Mouse (Mus musculus) cerebellum, adult 9-11 months (tissue): ENCODE measurements around the gene Elmod2.
"Not testable (repeated sequence)": the region's sequence is repeated elsewhere in the genome, so short reads cannot be mapped to it uniquely, and the experiment has no call there.

Experiments used
- DNase-seq: peaks from one replicate; pipeline ENCODE4 v3.0.0; 2022

Gene Elmod2

DNA sequence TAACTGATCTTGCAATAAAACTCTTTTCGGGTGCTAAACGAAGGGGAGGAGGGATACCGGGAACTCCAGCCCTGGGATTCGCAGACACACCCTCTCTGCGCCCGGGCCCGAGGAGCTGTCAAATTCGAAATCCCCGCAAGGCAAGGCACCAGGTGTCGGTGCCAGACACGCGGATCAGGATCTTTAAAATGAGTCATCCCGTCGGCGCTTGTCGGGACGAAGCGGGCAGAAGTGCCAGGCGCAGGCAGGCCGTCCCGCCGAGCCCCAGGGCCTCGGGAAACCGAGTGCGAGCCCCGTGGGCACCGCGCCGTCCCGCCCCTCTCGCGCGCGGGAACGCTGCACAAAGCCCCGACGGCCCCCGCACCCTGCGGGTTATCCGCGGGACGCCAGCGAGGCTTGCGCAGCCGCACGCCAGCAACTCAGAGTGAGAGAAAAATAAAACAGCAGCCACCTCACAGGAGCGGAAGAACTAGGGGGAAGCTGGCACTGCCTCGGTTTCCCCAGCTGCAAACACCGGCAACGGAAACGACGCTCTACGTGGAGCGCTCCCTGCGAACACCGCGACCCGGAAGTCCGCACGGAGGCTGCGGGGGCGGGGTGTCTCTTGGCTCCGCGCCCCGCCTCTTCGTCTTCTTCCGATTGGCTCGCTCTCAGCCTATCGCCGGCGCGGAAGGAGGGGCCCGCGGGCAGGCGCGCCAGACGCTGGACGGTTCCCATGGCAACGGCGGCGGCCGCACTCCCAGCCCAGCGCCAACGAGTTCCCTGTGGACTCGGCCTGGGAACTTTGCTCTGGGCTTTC lies at the start of gene Elmod2:
Gene Elmod2 (minus strand): TSS at position 588 of the 799 bp plus-strand sequence.
- DNase-seq = peak; percentile 96

DNA sequence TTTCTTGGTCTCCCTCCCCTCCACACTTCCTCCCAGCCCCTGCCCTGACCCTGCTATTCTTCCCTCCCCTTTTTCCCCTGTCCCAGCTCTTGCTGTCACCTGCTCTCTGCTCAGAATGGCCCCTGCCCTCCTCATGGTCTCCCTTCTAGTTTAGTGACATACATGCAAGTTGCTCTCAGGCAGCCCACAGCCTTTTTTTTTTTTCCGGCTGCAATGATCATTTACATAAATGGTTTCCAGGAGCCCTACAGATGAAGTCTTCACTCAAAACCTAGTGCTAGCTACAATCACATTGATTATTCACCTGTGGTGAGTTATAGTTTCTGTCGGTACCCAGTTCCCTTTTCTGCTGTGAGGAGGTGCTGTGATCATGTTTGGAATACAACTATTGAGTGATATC lies 48.7 kb upstream of the Elmod2 start:
- no peak for DNase-seq

DNA sequence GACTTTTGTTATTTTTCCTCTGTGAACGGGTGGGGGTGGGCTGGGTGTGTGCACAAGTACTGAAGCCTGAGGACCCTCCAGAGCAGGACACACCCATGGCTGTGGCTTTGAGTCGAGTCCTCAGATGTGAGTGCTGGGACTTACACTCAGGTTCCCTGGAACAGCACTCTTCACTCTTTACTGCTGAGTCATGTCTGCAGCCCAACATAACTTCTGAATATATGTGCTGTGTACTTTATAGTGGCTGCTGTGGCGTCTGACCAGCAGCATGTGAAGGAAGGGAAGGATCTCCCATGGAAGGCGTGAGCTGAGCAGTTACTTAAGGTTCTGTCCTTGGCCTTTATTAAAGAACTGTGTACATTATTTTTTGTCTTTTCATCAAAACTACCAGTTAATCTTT lies 47.9 kb upstream of the Elmod2 start:
- DNase-seq = no peak

DNA sequence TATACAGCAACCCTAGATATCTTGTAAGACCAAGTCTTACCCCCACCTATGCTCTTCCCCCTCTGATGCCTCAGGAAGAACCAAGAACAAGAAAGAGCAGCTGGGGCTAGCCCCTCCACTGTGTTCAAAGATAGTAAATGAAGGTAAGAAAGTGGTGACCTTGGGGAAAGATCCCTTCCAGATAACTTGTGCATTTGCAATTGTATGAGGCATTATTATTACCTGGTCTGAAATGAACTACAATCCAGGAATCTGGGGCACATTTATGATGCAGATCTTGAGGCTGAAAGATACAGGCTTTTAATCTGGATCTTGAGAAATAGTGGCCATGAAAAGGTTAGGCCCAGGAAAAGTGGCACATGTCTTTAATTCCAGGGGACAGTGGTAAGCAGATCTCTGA lies 44.9 kb upstream of the Elmod2 start:
- no peak for DNase-seq

DNA sequence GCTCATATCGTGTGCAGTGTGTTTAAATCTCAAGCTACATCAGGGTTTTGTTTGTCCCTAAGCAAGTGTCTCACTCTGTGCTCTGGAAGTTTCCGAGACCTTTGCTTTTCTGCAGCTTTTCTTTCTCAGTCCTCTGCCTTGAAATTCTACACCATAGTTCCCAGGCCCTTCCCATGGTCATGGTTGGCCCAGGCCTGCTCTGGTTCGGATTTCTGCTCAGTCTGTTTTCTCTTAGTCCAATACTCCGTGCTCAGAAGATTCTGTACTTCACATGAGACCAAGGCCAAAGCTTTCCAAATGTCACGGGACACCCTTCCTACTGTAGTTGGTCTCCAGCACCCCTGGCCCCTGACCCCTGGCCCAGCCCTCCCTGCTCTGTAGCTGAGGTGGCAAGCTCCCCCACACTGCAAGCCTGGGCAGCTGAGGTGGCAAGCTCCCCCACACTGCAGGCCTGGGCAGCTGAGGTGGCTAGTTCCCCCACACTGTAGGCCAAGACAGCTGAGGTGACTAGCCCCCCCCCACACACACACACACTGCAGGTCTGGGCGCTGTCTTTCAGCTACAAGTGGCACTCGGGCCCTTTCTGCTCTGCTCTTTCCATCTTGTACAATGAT lies 31.0 kb upstream of the Elmod2 start:
- no peak for DNase-seq

DNA sequence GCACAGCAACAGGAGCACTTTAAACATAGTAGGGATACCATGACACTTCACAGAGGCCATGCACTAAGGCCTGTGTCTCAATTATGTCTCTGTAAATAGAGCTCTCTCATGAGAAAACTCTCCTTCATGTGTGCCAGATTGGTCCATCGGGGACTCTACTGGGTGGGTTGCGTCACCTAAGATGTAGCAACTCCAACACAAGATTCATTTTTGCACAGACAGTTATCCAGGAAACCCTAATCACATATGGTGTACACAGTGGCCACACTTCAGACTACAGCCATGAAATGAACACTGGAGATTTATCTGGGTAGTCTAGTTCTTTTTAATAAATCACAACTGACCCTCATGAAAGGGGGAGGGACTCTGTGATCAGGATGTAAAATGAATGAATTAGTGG lies 19.0 kb upstream of the Elmod2 start:
- no peak for DNase-seq

DNA sequence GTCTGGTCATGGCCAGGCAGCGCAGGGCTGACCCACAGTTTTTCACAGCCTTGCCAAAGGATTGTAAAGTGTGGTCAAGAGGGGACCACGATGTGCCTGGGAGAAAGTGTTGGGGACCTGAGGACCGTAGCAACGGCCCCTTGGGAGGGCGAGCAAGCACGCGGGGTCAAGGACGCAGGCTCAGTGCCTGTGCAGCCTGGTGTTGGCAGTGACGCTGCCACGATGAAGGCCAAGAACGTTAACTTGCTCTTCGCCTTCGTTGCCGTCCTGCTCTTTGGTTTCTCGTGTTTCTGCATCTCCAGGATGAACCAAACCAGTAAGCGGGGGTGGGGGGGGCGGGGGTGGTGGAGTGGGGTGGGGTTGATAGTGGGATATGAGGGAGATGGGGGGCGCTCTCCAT lies 16.0 kb upstream of the Elmod2 start, which contains the start of gene Mgat4d:
Gene Mgat4d (plus strand): TSS at position 209 of the 400 bp plus-strand sequence.
- DNase-seq = no peak

DNA sequence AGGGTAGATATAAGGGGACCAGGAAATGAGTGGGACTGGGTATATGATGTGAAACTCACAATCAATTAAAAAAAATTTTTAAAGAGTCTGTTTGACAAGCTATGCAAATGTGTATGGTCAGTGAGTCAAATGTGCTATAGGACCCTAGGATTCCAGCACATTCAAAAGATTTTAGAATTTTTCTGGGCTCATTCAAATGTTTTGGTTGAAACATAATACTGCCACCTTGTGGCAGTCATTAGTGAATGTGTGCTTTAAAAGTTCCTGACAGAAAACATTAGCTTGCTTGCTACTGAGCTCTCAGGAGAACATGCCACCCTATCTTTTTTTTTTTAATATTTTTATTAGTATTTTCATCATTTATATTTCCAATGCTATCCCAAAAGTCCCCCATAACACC lies 10.4 kb upstream of the Elmod2 start:
- no peak for DNase-seq

DNA sequence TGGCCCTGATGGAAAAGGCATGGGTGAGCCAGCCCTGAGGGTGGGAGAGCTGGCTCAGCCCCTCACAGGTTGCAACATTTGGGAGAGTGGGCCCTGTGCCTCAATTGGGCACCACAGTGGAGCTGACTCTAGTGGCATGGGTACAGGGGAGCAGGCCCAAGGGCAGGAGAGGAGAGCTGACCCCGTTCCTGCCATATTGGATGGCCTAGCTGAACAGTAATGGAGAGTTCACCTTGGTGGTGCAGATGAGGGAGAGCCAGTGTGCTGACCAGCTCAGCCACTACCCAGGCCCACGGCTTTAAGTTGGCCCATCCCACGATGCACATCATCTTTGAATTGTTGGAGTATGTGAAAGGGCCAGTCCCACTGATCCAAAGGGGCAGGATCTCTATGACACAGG lies 9.8 kb upstream of the Elmod2 start:
- no peak for DNase-seq

DNA sequence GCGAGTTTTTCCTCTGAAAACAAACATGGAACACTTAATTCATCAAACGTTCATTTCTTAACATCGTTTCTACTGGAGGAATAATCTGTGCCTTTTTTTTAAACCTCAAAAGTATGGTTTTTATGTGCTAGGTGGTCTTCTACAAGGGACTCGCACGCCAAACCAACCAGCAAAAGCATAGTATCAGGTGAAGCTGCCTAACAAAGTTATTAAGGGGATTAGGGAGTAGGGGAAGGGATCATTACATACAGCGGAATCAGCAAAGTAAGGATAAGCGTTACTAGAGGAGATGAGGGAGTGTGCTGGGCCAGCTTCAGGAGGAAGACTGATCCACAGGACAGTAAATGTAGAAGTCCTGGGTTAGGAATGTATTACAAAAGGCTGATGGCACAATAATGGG lies 578 bp upstream of the Elmod2 start:
- no peak for DNase-seq

DNA sequence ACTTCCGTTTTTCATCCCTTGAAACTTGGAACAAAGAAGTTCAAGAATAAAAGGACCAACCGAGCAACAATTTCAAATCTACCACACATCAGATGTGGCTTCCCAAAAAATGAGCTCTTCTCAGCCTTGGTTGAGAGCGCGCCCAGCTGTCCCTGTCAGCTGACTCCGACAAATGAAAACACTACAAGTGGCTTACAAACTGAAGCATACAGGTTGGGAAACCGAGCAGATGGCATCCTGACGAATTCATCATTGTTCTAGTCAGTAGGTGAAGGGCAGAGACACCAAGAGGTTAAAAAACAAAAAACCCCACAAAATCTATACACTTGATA lies 753 bp downstream of the Elmod2 start:
- DNase-seq = no peak

DNA sequence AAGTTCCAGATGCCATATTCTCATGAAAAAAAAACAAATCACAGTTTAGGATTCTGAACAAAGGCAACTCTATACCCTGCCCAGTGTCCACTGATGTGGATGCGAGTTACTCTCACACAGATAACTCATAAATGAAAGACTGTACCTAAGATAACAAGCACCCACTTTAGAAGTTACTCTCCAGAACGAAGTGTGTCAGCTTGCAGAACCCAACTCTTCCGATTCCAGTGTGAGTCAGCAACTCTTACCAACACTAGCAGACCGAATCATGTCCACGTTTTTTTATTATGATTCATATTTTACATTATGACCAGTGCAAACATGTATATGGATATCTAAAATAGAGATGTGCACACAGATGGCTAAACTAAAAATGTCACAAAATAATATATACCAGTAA lies 4.4 kb downstream of the Elmod2 start:
- DNase-seq = no peak

DNA sequence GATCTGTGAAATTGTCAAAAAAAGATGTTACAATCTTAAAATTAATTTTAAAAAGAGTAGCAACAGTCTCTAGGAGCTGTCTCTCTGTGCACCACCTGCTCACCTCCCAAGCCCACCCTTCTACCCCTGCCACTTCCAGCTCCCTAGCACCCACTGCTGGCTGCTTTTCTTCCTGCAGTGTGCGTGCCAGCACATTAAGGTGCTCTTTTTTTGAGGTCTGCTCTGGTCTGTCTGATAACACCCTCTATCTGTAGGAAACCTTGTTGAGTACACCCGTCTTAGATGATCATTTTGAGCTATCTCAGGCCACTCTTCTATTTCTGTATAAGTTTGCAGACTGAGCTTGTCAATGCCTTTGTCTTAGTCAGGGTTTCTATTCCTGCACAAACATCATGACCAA lies 9.2 kb downstream of the Elmod2 start:
- no peak for DNase-seq

DNA sequence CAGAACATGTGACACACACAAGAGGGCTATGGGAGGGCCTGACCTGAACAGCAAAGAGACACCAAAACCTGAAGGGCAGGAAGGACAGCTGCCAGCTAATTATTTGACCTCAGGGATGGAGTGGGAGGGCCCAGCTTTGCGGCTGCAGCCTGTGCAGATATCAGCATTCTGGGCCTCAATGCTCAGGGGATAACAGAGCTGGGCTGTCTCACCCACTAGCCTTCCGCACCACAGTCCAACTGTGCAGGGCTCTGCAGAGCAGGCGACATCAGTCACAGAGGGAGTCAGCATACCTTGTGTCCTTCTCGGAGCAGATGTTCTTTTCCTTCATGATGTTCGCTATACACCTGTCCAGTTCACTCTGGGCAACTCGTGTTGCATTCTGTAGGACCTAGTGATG lies 9.9 kb downstream of the Elmod2 start:
- no peak for DNase-seq

DNA sequence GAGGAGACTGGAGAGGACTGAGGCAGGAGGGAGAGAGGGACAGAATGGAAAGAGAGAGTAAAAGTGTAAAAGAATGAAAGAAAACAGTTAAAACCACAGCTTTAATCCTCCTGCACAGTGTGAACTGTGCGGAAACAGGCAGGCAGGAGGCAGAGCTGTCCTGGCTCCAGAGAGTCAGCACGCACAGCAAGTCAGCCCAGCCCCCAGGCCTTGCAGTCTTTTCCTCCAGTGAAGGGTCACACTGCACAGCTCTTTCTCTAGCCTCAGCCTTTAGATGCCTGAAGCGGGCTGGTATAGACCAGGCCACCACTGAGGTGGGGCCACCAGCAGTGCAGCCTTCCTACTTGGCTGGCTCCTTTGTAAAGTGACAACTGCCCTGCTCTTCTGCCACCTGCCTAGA lies 11.7 kb downstream of the Elmod2 start:
- no peak for DNase-seq

DNA sequence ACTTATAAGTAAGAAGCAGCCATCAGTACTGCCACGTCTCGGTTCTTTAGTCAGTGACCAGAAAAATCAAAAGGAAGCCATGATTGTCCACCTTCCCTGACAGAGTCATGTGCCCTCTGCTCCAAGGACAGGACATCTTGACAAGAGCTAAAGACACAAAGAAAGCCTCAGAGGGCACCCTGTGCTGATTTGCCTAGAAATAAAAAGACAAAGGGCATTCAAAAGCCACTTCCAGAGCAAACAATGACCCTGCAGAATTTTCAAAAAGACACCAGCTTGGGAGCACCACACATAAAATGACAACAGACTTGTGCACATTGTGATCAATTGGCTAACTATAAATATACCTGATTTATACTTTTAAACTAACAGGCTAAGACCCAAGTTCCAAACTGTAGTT lies 16.6 kb downstream of the Elmod2 start:
- no peak for DNase-seq

DNA sequence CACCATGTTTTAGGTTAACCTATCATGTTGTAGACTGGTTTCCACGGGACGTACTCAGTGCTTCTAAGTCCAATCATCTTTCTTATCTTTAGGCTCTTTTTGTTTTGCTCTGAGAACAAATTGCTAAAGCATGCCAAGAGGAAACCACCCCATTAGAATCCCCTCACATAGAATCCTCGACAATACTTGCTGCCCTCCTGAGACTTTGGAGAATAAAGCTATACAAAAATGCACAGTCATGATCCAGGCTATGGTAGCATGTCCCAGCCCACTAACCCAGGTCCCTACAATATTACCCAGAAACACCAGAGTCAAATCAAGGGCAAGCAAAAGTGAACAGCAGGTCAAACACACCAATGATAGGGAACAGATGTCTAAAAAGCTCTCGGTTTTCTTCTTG lies 17.2 kb downstream of the Elmod2 start:
- DNase-seq = not testable (repeated sequence)

DNA sequence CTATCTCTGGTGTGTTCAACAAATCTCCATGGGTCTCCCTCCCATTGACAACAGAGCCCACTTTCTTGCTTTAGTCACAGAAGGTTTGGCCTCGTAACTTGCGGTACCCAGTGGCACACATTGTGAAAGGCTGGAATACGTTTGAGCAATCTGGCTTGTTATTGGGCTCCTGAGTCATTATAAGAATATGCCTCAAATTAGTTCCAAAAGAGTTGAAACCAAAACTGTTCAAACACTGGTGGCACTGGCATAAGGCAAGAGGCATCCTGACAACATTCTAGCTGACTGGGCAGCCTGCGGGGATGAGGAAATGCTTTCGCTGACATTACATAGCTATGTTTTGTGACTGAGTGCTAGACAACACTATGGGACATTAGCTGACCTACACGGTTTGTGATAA lies 22.4 kb downstream of the Elmod2 start:
- no peak for DNase-seq

DNA sequence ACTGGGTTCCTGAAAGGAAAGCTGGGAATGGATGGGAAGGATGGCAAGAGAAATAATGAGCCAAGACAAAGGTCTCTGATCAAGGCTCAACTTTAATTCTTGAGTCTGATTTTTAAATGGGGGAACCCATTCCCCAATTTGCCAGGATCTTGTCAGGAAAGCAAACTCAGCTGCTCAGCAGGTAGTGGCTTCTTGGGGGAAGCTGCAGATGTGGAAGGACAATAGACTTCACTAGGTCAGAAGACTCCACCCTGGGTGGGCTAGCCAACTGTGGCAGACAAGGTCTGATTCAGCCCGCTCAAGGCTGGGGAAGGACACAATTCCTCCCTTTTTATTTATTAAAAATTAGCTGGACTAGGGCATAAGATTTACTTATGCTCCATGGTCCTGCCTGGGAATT lies 27.3 kb downstream of the Elmod2 start:
- DNase-seq = no peak

DNA sequence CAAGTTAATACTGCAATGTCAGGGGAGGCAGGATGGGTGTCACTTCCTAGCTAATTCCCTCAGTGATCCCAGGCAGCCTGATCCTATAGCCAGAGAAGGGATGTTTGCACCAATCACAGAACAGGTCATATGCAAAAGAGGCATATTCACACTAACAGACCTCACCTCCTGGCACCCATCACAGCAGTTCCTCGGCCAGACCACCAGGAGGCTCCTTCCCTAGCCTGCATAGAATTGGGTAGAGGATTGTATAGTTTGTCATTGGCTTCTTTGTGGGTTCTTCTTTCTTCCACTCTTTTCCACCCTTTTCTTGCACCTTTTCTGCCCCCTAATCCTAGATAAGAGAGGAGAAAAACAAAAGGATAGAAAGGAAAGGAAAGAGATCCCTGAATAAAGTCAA lies 32.2 kb downstream of the Elmod2 start:
- no peak for DNase-seq

DNA sequence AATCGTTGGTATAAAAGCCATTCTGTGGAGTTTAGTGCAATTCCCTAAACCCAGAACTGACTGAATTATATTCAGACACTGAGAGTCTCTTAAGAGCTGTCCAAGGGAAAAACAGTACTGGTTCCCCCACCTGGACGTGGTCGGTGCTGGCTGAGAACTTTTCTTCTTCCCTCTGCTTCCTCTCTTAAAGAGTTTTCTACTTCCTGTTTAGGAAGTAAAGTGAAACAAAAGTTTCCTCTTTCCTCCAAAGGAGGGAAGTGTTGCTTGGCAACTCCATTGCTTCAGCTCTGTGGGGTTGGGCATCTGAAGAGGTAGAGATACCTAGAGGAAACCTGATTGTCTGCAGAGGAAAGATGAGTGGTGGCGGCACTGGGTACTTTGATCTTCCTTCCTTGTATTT lies 34.9 kb downstream of the Elmod2 start:
- no peak for DNase-seq

DNA sequence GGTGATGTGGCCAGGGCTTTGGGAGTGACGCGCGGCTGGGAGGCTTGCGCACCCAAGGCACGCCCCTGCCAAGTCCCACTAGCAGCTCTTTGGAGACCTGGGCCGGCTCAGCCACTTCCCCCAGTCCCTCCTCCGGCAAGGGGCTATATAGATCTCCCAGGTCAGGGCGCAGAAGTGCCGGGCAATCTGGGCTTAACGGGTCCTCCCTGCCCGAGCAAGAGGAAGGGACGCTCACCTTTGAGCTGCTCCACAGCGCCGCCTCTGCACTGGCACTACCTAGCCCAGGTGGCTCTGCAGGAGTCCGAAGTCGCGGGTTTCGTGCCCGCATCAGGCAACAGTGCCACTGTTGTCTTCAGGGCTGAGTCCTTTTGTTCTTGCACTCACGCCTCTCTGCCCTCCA lies 42.1 kb downstream of the Elmod2 start, which contains the start of gene Ucp1:
Gene Ucp1 (plus strand): TSS at position 177 of the 400 bp plus-strand sequence.
- no peak for DNase-seq

DNA sequence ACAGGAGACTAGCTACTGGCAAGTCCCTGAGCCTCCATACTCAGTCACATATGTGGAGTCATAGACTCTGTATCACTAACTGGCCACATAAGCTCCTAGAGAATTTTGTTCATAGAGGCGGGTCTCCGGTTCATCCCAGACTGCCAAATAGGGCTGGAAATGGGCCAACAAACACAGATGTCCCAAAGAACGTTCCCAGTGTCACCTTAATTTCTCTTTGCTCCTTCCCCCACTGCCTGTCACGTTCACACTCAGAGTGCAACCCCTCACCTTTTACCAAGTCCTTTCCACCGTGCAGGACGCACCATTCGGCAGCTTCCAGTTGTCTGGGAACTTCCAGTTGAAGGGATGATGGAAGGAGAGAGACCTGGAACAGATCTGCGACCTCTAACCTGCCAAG lies 46.9 kb downstream of the Elmod2 start:
- DNase-seq = no peak

DNA sequence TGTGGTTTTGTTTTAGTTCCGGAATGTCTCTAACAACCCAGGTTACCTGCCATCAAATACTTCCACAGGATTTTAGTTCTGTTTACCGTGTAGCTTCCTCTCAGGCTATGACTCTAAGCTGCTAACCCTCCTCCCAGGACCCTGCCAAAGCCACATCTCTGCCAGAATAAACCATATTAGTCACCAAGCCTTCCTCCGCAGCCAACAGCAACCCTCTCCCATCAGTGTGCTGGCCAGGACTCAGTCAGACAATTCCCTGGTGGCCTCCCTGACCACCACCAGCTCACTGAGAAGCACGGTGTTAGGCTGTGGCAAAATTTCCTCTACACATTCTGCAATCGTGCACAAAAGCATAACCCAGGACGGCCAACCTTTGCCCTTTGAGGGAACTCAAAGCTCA lies 53.9 kb downstream of the Elmod2 start:
- DNase-seq = no peak

DNA sequence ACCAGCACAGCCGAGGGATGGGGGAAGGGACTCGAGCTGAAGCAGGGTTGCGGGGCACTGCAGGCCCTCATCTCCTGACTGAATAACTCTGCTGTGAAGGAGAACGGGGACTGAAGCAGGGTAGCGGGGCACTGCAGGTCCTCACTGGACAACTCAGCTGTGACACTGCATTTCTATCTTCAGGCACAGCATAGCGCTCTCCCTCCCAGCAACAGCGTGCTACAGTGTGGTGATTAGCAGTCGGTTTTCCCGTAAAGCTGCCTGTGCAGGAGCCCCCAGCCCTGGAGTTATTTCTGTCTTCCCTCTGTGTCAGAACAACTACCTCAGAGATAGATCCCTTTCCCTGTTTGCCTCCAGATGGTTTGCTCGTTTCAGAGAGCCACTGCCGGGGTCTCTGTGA lies 57.8 kb downstream of the Elmod2 start:
- DNase-seq = no peak
